Mouse (Mus musculus) forebrain, embryonic 16.5 days (tissue): ENCODE results near the gene Ttc21a. TPM values are rescaled to one million over a fixed set of nuclear protein-coding genes. Genes with fewer than 3 reads are reported as not detected.

Experiments
- ATAC-seq: fragments of 200-750 bp; cut with Nextera tagmentation; 2 replicates; pipeline ENCODE4 v1.8.0; 2017; ENCODE audit warnings: mild to moderate bottlenecking, moderate library complexity
- H3K27ac ChIP-seq: fragments of 300-500 bp; sonication (generic); 2 replicates; pipeline ENCODE4 v1.5.1; 2014; ENCODE audit warnings: low read length, control low read depth
- H3K27me3 ChIP-seq: fragments of 300-500 bp; sonication (generic); replicated peaks from 2 replicates; pipeline ENCODE4 v1.6.1; 2014; ENCODE audit warnings: low read length; ENCODE audit not compliant: control insufficient read depth, insufficient read depth
- H3K36me3 ChIP-seq: fragments of 300-500 bp; sonication (generic); 2 replicates; pipeline ENCODE4 v1.6.1; 2014; ENCODE audit not compliant: control insufficient read depth, insufficient read depth
- H3K4me1 ChIP-seq: fragments of 300-500 bp; sonication (generic); replicated peaks from 2 replicates; pipeline ENCODE4 v1.6.1; 2014; ENCODE audit warnings: low read length; ENCODE audit not compliant: control insufficient read depth, insufficient read depth
- H3K4me2 ChIP-seq: fragments of 300-500 bp; sonication (generic); 2 replicates; pipeline ENCODE4 v1.6.1; 2014; ENCODE audit warnings: mild to moderate bottlenecking, low read length, control low read depth
- H3K4me3 ChIP-seq: fragments of 300-500 bp; sonication (generic); replicated peaks from 2 replicates; pipeline ENCODE4 v1.5.1; 2014; ENCODE audit warnings: mild to moderate bottlenecking, low read length, control low read depth
- H3K9ac ChIP-seq: fragments of 300-500 bp; sonication (generic); replicated peaks from 2 replicates; pipeline ENCODE4 v1.6.1; 2014; ENCODE audit warnings: low read depth, low read length, control low read depth
- H3K9me3 ChIP-seq: fragments of 300-500 bp; sonication (generic); 2 replicates; pipeline ENCODE4 v1.6.1; 2016; ENCODE audit warnings: low read length; ENCODE audit not compliant: control insufficient read depth
- WGBS: fragments of 180-500 bp; shearing (Covaris S2); extraction: QIAGEN DNeasy Blood & Tissue Kit; methylation state at CpG from one replicate; pipeline ENCODE4 v1.1.7; 2014; 5-methylcytosine and 5-hydroxymethylcytosine counted together
- polyA plus RNA-seq: library from polyadenylated mRNA; unstranded; fragments of >200 nt; fragmentation: Nextera tagmentation; extraction: Ambion mirVana; gene quantifications from 2 replicates; pipeline ENCODE4 v1.2.1, GENCODE M21; 2015

Ttc21a gene
- 0.37 and 0.76 TPM in 2 replicates for polyA plus RNA-seq

GRCm38 (mm10) chr9:119937005-119937773, at the start of gene Ttc21a, which contains the start of gene Gorasp1:
TSS of gene Ttc21a (plus strand) at chr9:119937606.
TSS of gene Gorasp1 (minus strand) at chr9:119937565.
- WGBS: under 1% methylated on average over 40 of the region's 40 CpGs
- H3K9me3 ChIP-seq: no peaks in the 10 kb centered on the region
- peak within 1 kb of the TSS; percentile 91 for H3K9ac ChIP-seq
- peaks cover 12% of the 10 kb centered on the region for H3K4me1 ChIP-seq
- peak within 1 kb of the TSS; percentile 67 for H3K27ac ChIP-seq
- H3K4me2 ChIP-seq: peak within 1 kb of the TSS; percentile 86
- H3K36me3 ChIP-seq: no peaks in the 10 kb centered on the region
- ATAC-seq: peak; percentile 97
- no peaks in the 10 kb centered on the region for H3K27me3 ChIP-seq
- peak within 1 kb of the TSS; percentile 63 for H3K4me3 ChIP-seq

DNA sequence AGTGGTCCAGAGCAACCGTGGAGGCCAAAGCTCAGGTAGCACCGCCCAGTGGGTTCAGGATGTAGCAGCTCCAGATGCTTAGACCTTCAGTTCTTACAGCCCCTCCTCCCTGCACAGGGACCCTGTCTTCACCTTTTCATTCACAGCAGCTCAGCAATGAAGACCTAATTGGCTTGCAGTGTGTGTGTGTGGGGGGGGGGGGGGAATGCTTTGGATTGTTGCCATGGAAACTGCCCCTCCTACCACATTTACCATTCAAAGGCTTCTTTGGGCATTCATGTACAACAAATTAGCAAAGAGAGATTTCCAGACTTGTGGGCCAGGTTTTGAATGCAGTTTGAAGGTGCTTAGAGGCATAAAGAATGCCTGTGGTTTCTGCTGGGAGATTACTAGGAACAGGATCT, 48.6 kb upstream of the Ttc21a start:
- H3K4me1 ChIP-seq: peaks cover 12% of the 10 kb centered on the region
- H3K4me2 ChIP-seq: no peak overlapping the region
- 4% methylated on average over 2 of the region's 2 CpGs for WGBS

DNA sequence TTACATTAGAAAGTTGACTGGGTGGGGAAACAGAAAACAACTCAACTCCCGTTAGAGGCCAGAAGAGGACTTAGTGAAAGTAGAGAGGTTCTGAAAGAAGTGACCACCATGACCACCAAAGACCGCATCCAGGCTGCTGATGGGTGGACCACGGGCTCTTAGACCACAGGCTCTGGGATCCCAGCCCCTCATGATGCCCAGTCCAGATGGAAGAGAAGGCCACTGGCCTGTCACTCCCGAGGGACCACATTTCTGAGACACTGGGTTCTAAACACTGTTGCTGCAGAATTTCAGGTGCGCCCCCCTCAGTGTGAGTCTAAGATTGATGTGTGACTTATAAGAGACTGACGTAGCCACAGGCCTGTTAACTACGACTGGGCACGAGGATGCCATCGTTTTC, 48.0 kb upstream of the Ttc21a start:
- H3K9ac ChIP-seq: no peak overlapping the region
- no peak overlapping the region for H3K4me2 ChIP-seq
- 40% methylated on average over 9 of the region's 9 CpGs for WGBS
- no peak overlapping the region for H3K4me3 ChIP-seq
- ATAC-seq: no peak
- peak overlapping the region; percentile 77 for H3K27ac ChIP-seq
- H3K27me3 ChIP-seq: no peaks in the 10 kb centered on the region
- H3K36me3 ChIP-seq: no peaks in the 10 kb centered on the region
- H3K4me1 ChIP-seq: peaks cover 15% of the 10 kb centered on the region
- H3K9me3 ChIP-seq: no peaks in the 10 kb centered on the region

More for the DNA sequence above, 48.6 kb upstream of the Ttc21a start:
- Histone ChIP-seq H3K27ac (peak overlapping the region; percentile 77), H3K27me3 (no peaks in the 10 kb centered on the region), H3K9ac (no peak overlapping the region), H3K4me3 (no peak overlapping the region), H3K9me3 (no peaks in the 10 kb centered on the region), H3K36me3 (no peaks in the 10 kb centered on the region)
- peak; percentile 85 for ATAC-seq

- no peaks in the 10 kb centered on the region for H3K9me3 ChIP-seq
- ATAC-seq: no peak
- no peaks in the 10 kb centered on the region for H3K27me3 ChIP-seq
- no peak overlapping the region for H3K4me2 ChIP-seq
- H3K36me3 ChIP-seq: no peaks in the 10 kb centered on the region
- H3K9ac ChIP-seq: no peak overlapping the region
- peaks cover 19% of the 10 kb centered on the region for H3K4me1 ChIP-seq
- no peak overlapping the region for H3K27ac ChIP-seq
- WGBS: 28% methylated on average over 2 of the region's 2 CpGs
- no peak overlapping the region for H3K4me3 ChIP-seq
These were observed 46.7 kb upstream of the Ttc21a start for GRCm38 (mm10) chr9:119890692-119891091.

DNA sequence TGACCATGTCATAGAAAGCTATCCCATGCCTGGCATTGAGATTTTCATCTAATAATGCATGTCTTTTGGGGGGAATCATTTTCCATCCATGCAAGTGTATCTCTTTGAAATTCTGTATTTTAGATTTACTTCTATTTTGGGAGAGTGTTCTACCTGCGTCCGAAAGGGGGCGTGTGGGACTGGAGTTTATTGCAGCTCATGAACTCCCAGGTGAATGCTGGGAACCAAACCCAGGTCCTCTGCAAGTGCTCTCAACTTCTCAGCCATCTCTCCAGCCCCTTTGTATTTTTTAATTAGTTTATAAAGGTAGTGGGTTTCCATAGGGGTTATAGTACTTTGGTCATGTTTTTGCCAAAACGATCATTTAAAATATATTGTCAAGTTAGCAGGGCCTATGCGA, 43.5 kb upstream of the Ttc21a start:
- peak overlapping the region; percentile 88; the same call in 1 of the 2 replicates for H3K9ac ChIP-seq
- H3K27me3 ChIP-seq: no peaks in the 10 kb centered on the region
- WGBS: 90% methylated on average over 5 of the region's 5 CpGs
- no peaks in the 10 kb centered on the region for H3K36me3 ChIP-seq
- no peak for ATAC-seq
- H3K4me2 ChIP-seq: peak overlapping the region; percentile 84
- peaks cover 20% of the 10 kb centered on the region for H3K4me1 ChIP-seq
- H3K27ac ChIP-seq: no peak overlapping the region; the same call in 1 of the 2 replicates
- no peaks in the 10 kb centered on the region for H3K9me3 ChIP-seq
- no peak overlapping the region for H3K4me3 ChIP-seq

DNA sequence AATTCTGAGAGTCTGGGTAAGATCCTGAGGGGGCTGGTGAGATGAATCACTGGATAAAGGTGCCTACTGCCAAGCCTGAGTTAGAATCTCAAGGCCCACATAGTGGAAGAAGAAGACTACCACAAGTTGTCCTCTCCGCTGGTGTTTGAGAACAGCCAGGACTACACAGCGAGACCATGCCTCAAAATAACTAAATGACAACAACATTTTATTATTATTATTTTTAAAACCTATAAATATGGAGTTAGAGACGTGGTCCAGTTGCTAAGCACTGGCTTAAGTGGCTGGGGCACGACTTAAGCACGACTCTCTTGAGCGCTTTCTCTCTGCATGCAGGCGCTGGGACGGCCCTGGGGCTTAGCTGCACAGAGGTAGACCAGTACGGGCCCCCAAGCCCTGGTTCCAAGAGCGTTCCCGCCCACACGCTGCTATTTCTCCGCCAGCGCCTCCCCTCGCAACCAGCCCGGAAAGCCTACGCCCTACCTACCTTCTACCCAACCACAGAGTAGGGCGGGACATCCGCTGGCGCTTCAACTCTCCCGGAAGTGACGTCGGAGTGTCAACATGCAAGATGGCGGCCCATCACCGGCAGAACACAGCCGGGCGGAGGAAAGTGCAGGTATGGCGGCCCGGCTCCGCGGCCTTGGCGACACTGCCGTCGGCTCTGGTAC, 42.9 kb upstream of the Ttc21a start, which contains the start of gene Wdr48:
TSS of gene Wdr48 (plus strand) at position 540 of the 671 bp plus-strand sequence.
- peaks cover 15% of the 10 kb centered on the region for H3K4me1 ChIP-seq
- H3K9ac ChIP-seq: peak within 1 kb of the TSS; percentile 88
- WGBS: 4% methylated on average over 34 of the region's 34 CpGs
- no peaks in the 10 kb centered on the region for H3K36me3 ChIP-seq
- no peaks in the 10 kb centered on the region for H3K9me3 ChIP-seq
- H3K4me3 ChIP-seq: peak within 1 kb of the TSS; percentile 86
- no peaks in the 10 kb centered on the region for H3K27me3 ChIP-seq
- H3K27ac ChIP-seq: peak within 1 kb of the TSS; percentile 91
- ATAC-seq: peak; percentile 99
- H3K4me2 ChIP-seq: peak within 1 kb of the TSS; percentile 98

GRCm38 (mm10) chr9:119895040-119895721, 42.2 kb upstream of the Ttc21a start:
- WGBS: under 1% methylated on average over 58 of the region's 71 CpGs
- H3K4me2 ChIP-seq: peak overlapping the region; percentile 98
- H3K36me3 ChIP-seq: no peaks in the 10 kb centered on the region
- peaks cover 11% of the 10 kb centered on the region for H3K4me1 ChIP-seq
- peak overlapping the region; percentile 86 for H3K4me3 ChIP-seq
- peak; percentile 67 for ATAC-seq
- H3K9ac ChIP-seq: peak overlapping the region; percentile 88
- H3K27ac ChIP-seq: peak overlapping the region; percentile 60; the same call in 1 of the 2 replicates
- no peaks in the 10 kb centered on the region for H3K9me3 ChIP-seq
- H3K27me3 ChIP-seq: no peaks in the 10 kb centered on the region

DNA sequence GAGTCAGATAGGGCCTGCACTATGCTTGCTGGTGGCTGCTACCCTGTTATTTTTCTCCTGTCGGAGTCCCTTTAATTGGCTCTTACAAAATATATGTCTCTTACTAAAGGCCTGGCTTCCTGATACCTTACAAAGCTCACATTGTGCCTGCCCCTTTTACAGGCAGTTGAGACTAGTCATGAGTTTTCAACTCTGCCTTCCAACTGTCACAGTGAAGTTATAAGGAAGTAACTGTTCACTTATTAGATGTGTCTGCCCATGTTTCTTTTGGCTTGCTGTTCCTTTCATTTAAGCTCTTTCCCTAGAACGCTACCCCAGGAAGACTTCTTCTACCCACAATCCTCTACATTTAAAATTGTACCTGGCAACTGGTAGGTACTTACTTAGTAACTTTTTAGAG, 38.0 kb upstream of the Ttc21a start:
- Histone ChIP-seq H3K4me3 (no peak overlapping the region), H3K9ac (no peak overlapping the region), H3K4me1 (peaks cover 8% of the 10 kb centered on the region), H3K27me3 (no peaks in the 10 kb centered on the region), H3K36me3 (peaks cover 3% of the 10 kb centered on the region), H3K9me3 (no peaks in the 10 kb centered on the region), H3K27ac (no peak overlapping the region), H3K4me2 (no peak overlapping the region)
- ATAC-seq: no peak
- WGBS: 92% methylated on average over 2 of the region's 2 CpGs
